Mouse (Mus musculus) adrenal gland, postnatal 36 days (tissue): ENCODE measurements around the gene Btbd3. TPM values are rescaled to one million over a fixed set of nuclear protein-coding genes. Genes with fewer than 3 reads are reported as not detected.

Experiments used
- DNase-seq, 2 experiments: peaks; one replicate each; pipeline ENCODE4 v3.0.0; 2021; ENCODE audit warnings: mixed read lengths in 1 of 2
- total RNA-seq, 2 experiments: library from RNA; stranded (reverse); gene quantifications; 2 replicates each; pipeline ENCODE4 v1.2.3; 2021

Gene Btbd3
- total RNA-seq, 2 experiments from 2014 or later, result 19.6 to 22.6 TPM

DNA sequence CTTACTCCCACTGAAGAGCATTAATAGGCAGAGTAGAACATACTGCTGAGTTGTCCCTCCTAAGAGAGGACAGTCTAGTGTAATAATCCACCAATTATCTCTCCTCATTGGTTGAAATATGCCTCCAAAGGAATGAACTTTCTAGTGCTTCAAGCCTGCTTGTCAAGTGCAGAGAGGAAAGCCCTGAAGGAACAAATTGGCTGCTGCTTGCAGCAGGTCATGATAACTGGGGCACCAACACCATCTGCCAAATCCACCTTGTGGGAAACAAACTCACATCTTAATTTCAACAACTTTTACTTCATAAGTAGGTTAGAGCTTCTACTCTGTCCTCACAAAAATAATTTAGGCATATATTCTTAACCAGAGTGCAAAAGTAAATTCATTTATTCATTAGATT, 122.5 kb downstream of the Btbd3 start:
- no peak for DNase-seq

DNA sequence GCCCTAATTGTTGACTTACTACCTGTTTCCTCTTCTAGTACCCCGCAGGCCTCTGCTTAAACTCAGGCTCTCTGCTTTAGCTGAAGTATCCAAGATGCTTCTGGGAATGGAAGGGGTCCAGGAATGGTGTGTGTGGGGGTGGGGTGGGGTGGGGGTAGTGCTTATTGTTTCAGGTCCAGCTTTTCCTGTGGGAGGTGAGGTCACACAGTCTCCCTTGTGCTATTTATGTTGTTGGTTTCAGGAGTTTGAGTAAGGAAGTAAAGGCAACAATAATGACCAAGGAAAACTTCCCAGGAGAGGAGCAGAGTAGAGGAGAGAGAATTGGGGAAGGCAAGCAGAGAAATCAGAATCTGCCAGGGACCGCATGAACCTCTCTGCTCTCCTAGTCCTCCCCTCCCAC, 128.4 kb downstream of the Btbd3 start:
- no peak for DNase-seq

DNA sequence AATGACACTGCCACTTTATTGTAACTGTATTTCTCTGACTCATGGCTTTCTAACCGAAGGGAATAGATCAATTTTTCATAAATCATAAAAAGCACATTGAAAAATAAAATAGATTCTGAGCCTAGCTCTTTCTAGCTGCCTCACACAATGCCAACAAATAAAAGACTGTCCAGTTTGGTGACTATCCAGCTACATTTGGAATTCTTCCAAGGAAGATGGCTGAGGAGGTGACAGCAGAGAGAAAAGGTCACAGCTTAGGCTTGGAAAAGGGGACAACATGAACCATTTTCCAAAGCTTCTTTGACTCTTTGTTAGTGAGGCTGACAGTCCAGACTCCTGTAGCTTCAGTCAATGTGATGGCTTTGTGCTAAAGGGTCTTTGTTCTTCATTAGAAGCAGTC, 132.2 kb downstream of the Btbd3 start:
- DNase-seq, result no peak

DNA sequence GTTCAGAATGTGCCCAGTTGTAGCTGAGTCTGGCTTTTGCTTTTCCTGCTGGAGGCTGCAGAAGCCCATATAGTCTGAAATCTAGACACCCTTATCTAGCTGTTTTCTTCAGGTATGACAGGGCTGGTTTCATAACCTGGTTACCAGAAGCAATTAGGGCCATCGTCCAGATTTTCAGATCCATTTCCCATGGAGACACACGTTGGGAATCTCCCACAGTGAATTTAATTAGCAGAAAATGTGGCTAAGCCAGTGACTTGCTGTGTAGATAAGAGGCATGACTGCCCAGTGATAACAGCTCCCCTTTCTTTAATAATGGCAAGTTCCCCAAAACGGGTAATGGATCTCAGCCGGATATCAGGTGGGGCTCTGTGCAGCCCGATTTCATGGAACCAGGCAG, 146.7 kb downstream of the Btbd3 start:
- no peak for DNase-seq

DNA sequence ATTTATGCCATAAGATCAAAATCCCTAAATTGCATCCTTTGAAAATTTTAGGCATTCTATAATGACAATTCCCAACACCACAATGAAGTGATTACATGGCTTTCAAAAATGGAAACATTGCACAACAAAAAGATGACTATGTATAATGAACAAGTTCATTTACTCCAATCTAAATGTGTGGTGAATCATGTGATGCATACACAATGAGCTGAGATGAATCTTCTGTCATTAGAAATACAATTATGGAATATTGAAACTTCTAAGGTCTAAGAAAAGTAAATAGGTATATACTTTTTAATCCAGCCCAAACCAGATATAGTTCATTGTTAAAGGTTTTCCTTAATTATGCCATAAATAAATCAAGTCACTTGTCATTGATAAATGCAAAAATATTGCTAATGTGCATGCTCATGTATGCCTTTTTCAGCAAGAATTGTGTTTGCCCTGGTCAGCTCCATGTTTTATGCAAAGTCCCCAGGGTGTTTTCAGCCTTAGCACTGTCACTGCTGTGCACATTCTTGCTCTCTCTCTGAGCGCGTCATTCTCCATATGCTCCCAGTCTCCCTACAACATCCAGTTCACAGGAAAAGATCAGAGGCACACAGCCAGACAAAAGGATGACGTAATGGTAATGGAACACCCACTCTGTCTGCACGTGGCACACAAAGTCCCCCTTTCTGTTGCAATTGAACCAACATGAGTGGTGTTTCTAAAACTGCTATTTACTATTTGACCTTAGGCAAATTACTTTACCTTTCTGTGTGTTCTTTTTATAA, 149.6 kb downstream of the Btbd3 start:
- no peak for DNase-seq

DNA sequence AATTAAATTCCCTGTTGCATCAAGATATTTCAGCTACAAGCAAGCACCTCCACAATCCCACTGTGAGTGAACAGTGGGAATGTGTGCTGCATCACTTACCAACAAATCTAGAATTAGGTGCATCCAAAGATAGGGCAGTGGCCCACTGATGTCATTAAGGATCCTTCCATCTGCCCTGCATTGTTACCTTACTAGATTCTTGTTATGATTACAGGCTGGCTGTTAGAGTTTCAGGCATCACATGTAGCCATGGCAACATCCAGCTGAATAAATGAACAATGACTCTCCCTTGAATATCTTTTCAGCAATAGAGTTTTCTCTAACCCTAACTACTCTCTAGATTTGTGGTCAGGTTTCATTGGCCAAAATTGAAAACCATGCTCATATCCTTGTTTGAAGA, 150.3 kb downstream of the Btbd3 start:
- no peak for DNase-seq

DNA sequence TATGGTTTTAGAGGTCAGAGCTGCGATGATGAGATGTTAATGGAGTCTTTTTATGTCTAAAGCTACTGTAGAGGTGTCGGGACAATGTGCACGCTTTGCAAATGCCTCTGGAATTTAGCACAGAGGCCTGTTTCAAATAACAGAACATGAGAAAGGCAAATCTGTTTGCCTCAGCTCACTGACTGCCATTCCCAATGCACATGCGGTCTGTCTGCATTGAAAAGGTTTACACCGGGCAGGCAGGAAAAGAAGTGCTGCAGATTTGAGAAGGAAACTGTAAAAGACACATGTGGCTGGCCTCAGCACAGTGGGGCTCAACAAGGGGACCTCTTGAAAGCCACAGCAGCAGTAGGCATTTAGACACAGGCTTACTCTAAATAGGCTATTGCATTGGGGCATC, 156.2 kb downstream of the Btbd3 start:
- no peak for DNase-seq

DNA sequence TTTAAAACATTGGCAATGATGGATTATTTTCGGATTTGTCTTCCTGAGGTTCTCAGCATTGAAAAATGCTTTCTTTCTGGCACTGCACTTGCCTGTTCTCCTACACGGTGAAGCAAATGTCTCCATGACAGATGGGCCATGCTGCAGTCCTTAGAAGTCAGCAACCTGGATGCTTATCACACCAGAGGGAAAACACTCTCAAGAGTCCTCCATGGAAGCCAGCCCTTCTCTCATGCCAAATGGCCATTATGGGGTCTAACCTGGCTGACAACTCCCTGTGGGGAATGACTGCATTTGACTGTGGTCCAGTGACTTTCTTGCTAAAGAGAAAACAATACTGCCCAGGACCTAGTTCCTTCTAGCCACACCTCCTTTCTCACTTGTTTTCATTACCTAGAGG, 166.0 kb downstream of the Btbd3 start:
- no peak for DNase-seq

DNA sequence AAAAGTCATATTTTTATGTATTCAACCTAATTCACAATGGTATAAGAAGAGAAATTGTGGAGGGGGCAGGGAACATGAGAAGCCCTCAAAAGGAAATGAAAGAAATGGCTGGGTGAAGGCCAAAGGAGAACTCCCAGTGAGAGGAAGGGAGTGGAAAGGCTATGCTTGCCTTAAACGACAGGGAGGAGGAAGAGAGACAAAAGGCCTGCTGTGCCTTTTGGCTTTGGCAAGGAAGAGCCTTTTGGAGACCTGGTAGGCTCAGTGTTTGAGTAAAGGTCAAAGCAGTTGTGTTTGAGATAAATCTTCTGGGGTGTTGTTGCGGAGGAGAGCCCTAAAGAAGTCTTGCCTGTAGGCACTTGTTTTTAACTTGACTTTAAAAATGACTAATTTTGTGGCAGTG, 175.6 kb downstream of the Btbd3 start:
- DNase-seq, result no peak

DNA sequence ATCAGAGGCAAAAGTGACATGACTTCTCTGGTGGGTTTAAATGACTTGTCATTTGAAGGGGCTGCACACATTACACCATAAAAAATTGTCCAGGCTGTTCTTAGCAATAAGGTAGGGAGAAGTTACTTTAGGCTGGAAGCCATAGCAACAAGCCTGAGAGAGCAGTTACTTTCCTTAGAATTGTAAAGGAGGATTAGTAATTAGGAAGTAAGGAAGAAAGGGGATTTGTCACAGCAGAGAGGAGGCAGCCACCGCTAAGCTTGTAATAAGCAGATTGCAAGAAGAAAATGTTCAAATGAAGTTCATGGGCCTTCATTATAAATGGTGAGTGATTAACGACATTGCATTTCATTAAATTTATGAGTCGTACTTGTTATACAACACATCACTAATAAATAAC, 190.1 kb downstream of the Btbd3 start:
- no peak for DNase-seq

DNA sequence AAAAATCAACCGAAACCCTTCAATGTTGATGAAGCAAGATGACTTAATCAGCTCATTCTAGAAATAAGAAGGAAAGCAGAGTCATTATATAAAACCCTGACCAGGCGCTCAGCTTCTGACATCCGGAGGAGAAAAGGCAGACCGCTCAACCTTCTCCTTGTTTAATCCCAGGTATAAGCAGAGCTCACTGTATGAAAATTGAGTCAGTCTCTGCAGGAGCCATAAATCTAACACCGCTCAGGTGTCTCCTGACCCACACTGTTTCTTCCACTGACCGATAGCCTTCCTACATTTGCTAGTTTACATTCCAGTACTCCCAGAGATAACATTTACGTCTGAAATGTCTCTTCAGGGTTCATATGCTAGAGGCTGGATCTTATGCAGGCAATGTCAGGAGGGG, 190.6 kb downstream of the Btbd3 start:
- no peak for DNase-seq

DNA sequence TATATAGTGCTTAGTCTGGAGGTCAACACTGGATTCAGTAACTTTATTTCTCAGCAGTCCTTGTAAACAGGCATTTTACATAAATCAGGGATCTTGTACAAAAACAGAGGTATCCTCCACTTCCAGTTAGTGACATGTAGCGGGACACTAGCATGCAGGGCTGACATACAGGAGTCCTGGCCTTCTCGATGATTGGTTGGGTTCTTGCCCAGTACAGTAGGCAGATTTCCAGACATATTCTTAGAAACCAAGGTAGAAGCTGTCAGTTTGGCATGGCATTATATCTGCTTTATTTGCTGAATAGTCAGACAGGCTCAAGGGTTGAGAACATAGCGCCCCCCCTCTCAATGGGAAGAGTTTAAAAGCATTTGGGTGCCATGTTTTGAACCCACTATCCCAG, 191.3 kb downstream of the Btbd3 start:
- no peak for DNase-seq

DNA sequence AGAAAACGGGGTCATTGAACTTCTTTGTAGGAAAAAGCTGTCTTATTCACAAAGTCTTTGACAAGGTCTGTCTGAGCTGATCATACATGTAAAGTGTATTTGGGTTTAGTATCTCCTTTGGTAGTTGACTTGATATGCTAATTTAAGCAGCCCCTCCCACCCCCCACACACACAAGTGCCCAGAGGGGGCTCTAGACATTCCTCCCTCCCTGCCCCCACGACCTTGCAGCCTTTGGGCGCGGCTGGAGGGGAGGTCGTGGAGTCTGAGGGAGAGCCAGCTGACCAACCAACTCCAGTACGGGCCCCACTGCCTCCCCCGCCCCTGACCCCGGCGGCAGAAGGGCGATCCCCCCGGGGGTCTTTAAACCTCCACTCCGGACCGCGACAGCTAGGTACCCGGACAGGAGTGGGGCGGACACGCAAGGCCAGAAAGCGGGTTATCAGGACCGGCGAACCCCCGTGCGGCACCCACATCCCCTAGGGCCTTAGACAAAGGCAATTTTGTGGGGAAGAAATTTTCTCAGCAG, 211.7 kb downstream of the Btbd3 start:
- no peak for DNase-seq

DNA sequence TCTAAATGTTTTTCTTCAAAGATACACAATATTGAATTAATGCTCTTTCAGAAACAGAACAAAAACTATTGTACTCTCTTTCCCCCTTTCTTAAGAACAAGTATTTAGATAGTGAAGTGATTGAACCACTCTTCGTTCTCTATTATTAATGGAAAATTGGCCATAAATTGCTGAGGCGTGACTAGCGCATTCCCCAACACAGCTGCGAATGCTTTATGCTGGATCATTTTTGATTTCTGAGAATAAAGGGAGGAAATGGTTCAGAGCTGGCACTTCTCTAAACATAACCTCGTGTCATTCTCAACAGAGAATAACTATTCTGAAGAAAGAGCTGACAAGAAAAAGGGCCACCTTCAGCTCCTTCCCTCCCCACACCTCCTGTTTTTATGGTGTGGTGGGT, 217.0 kb downstream of the Btbd3 start:
- DNase-seq, result no peak

DNA sequence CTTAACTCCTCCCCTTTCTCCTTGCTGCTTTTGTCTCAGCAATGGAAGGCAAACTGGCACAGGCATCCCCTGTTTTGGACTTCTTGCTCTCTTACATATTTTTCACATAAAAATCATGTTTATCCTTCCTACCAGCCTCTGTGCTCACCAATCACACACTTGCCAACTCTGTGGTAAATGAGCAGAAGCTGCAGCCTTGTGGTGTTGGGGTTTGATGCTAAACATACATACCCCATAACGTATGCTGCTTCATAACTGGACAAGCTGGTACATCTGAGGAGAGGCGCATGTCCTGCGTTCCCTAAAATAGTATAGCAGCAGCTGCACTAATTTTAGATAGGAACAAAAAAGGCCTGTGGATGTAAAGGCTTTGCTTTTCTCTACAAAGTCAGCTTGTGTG, 220.1 kb downstream of the Btbd3 start:
- DNase-seq, result no peak

DNA sequence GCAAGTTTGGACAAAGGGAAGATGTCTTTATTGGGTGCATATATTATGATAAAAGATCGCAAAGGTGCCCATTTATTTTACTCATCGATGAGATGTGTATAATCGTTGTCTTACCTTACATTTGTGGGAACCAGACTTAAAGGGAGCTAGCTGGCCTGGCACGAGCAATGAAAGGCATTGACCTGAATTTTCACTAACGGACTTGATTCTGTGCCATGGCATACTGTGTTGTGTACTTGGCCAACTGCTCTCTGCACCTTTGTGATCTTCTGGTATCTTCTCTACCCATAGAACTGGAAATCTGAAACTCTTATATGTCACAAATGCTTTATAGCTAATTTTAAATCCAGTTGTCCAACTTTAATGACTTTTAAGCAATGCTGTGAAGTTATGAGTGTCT, 220.9 kb downstream of the Btbd3 start:
- DNase-seq, result no peak

DNA sequence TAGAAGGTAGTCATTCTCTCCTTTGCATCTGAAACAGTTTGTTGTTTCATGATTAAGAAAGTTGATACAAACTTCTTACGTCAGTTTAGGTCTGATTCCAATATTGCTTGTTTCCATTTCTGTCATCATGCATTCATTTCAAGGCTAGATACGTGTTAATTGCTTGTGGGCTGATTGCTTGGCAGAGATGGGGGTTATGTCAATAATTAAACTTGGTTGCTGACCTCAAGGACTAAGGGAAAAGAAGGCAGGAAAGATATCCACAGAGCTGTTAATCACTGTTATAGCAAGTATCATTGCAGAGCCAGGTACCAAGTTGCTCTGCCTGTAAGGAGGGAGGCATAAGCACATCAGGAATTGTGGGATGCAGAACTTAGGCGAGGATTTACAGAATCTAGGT, 226.2 kb downstream of the Btbd3 start:
- no peak for DNase-seq

DNA sequence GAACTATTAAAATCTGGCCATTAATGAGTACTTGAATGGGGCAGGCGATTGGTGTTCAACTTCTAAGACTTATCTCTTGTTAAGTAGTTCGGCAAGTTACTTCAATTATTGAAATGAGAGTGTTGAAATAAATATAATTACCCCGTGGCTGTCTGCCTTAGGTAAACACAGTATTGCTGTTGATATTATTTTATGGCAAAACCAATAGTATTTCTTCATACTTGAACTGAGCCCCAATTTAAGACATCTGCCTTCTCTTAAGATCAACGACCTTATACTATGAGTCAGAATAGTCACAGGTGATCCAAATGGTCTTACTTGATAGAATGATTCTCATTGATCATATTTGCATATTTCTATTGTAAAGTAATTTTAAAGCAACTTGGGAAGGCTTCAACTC, 228.5 kb downstream of the Btbd3 start:
- no peak for DNase-seq

DNA sequence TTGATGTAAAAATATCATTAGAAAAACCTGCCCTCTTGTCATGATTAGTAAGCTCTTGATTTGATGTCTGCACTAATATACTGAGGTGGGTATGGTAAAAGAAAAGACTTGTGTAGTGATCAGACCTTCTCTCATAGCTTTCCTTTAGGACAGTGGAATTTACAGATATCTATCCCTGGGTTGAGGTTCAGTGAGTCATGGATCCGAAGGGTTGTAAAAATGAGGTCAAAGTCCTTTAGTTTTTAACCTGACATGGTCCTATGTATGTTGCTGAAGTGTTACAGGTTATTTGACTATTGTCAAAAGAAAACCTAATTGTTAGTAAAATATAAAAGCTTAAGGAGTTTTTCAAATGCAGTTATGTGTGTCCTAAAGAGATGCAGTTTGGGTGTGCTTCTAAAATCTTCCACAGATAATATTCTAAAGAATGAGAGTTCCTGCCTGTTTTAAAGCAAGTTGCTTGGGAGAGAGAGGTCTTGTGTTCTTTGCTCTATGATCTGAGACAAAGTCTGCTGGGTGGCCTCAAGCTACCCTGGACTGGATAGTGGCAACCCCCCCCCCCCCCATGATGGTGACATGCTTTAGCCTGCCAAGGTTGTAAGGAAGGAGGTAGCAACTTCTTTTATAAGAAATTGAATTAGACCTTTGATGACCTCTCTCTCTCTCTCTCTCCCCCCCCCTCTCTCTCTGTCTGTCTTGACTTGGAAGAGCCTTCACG, 234.5 kb downstream of the Btbd3 start:
- DNase-seq, result no peak

DNA sequence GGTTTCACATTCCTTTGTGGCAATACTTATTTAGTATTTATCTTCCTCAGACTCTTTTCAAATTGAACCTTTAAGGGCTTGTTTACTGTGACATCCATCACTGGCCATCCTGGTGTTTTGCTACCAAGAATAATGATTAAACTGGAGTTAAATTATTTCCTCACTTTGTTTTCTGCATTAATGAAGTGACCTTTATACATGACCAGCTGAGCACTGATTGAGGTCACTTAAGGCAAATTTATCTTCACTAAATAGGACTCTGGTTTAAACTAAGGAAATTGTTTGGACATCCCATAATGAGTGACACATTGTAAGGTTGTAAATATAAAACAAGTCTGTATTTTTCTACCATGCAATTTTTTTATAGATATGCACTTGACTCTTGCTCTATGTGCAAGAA, 235.8 kb downstream of the Btbd3 start:
- no peak for DNase-seq

DNA sequence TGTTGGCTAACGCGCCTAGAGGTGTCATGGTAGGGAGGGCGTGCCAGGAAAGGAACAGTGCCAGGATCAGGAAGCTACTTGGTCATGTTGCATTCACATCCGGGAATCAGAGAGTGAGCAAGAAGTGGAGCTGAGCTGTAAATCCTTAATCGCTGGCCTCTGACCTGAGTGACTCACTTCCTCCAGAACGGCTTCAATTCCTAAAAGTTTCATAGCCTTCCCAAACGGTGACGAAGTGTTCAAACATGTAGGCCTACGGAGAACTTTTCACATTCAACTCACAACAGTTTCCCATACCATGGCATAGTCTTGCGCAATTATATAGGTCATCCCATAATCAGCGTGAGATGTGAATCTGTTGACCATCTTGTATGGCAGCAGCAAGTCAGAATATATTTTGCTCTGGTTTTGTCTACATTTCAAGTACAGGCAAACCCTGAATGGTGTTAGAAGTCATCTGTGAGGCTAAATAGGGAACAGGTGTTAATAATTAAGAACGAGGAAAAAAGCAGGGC, 247.6 kb downstream of the Btbd3 start:
- DNase-seq, result no peak

DNA sequence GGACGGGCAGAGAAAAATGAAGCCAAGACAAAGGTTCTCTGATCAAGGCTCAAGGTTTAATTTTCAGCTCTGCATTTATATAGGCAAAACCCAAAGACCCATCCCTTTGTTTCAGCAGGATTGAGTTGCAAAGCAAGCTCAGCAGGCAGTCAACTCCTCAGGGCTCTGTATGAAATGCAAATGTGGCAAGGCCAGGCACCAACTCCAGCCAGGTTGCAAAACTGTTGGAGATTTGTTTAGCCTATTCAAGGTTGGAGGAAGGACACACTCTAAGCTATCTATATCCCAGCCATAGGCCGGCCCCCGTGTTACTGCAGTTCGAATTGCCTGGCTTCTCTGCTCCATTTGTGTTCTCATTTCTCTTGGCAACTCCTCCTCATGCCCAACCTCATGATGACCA, 259.2 kb downstream of the Btbd3 start:
- no peak for DNase-seq

DNA sequence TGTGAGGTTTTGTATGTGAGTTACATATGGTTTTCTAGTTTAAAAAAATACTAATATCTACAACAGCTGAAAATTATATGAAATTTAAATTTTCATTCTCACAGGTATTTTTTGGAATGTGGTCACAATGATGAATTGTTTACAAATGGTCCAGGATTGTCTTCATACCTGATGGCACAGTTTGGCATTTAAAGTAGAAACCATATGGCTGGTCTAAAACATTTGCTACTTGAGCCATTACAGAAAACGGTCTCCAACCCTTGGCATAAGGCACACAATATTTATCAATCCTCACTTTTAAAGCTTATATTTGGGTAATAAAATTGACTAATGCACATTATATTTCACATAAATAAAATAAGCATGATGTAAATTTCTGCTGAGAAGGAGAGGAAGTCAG, 272.1 kb downstream of the Btbd3 start:
- DNase-seq, result no peak
